Mouse (Mus musculus) embryo, embryonic 11 days (tissue): Measurements from ENCODE around the gene Gins3.
"Not testable (repeated sequence)": the region's sequence is repeated elsewhere in the genome, so short reads cannot be mapped to it uniquely, and the experiment has no call there.

Experiments
- DNase-seq: peaks from one replicate; pipeline ENCODE4 v3.0.0-alpha.2; 2015

Gene Gins3

DNA sequence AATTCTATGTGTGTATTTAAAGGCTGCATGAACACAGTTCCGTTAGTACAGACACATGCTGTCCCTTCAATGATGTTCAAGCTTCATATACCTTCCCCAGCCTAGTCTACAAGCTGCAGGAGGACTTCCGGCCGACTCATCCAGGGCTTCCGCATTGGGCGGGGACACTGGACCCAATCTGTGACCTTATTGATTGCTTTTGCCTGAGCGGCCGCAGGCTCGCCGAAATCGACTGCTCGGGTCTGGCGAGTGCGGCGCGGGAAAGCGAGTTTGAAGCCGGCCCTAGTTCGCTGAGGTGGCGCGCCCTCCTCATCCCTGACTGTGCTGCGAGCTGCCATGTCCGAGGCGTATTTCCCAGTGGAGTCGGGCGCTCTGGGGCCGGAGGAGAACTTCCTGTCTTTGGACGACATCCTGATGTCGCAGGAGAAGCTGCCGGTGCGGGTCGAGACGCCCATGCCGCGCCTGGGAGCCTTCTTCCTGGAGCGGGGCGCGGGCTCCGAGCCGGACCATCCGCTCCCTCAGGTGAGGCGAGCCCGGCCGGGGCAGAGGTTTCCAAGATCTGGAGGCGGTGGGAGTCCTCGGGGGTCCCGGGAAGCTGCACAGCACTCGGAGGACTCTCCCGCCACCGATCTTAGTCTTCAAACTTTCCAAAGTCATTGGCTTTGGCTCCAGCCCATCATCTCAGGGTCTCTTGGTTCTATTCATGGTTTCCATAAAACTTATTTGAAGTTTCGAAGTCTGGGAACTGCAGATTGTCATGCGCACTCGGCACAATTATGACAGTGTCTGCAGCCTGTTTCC lies at the start of gene Gins3:
Gene Gins3, plus strand, starts transcription at position 192 of the 801 bp plus-strand sequence.
- DNase-seq: peak; percentile 97

DNA sequence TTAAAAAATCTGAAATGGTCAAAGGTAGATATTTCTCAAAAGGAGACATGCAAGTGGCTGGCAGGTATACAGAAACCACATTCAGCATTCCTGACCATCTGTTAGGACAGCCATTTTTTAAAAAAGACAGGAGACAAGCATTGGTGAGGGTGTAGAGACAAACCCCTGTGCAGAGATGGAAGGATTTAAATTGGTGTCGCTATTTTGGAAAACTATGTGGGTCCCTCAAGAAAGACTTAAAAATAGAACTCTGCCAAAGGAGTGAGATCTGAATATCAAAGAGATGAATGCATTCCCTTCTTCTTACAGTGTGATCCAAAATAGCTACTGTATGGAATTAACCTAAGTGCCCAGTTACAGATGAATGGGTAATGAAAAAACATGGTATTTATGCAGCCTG lies 45.9 kb upstream of the Gins3 start:
- no peak for DNase-seq

DNA sequence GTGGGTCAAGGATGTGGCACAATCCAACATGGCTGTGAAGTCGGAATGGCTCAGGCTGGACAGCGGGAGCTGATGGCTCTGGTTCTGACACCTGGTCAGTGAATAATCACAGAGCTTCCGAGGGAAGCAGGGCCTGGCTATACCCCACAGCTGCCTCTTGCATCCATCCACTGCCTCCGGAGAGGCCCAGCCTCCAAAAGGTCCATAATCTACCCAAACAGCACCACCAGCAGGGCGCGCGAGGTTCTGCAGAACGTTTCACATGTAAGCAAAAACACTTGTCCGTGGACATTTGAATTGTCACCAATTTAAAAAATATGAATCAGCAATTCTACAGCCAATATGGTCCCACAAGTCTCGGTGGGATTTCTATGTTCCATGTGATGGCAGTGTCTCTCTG lies 44.0 kb upstream of the Gins3 start:
- DNase-seq: no peak

DNA sequence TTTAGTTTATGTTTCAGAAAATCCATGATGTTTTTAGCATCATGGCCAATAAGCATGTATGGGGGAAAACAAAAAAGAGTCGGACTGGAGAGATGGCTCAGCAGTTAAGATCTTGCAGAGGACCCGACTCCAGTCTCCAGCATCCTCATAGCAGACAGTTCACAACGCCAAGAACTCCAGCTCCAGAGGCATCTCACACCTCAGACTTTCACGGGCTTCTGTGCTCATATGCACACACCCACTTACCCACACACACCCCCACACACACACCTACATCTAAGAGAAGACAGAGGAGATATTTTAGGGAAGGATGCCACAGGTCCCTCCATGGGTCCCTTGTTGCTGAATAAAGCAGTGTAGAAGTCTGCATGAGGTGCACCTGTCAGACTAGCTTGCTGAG lies 42.7 kb upstream of the Gins3 start:
- DNase-seq: no peak

DNA sequence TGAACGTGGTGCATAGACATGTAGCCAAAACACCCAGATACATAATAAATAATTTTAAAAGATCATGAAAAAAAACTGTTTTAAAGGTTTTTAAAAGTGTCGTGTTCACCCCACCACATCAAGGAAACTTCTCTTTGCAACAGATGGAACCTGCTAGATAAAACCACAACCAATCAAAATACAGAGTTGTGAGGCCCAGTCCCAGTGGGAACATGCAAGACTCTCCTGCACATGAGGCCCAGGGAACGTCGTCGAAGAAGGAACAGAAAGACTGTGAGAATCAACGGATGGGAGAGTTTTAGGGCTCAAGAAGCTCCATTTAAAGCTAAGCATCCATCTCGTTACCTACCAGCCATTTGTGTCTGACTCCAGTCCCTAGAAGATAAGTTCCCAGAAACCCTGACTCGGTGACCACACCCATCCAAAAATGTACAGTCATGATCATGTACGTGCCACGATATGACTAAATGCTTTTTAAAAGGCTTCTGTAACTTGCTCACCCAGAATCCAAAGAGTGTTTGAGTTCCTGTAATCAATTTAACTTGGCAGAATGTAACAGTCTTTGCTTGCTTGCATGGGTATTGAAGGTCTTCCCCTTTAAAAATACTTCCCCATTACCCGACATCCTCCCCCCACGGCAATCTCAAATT lies 41.0 kb upstream of the Gins3 start:
- DNase-seq: no peak

DNA sequence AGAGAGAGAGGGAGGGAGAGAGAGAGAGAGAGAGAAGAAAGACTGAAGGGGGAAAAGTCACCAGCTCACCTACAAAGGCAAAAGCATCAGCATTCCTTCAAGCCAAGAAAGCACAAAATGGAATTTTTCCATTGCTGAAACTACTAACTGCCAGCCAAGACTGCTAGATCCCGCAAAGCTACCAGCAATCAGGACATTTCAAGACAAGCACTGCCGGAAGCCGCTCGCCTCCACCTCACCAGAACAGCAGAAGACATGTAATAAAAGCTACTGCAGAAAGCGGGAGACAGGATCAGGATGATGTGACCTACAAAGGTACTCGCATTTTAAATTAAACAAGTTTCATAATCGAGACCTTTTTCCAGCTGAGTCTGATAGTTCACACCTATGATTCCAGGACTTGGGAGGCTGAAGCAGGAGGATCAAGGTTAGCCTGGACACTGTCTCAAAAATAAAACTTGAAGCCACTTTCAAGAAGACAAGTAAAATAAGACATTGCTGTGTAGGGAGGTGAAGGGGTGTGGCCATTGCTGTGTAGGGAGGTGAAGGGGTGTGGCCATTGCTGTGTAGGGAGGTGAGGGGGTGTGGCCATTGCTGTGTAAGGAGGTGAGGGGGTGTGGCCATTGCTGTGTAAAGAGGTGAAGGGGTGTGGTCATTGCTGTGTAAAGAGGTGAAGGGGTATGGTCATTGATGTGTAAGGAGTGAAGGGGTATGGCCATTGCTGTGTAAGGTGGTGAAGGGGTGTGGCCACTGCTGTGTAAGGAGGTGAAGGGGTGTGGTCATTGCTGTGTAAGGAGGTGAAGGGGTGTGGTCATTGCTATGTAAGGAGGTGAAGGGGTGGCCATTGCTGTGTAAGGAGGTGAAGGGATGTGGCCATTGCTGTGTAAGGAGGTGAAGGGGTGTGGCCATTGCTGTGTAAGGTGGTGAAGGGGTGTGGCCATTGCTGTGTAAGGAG lies 39.5 kb upstream of the Gins3 start:
- DNase-seq: no peak

DNA sequence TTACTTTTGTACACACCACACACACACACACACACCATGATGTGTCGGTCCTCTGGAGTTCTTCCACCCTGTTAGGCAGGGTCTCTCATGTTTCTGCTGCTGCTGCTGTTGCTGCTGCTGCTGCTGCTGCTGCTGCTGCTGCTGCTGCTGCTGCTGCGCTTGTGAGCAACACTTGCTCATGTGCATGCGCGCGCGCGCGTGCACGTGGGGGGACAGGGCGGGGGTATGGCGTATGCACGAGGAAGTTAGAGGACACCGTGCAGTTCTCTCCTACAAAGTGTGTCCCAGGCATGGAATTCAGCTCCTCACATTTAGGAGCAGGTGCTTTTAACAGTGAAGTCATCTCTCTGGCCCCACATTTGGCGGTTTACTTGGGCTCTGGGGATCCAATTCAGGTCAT lies 38.1 kb upstream of the Gins3 start:
- no peak for DNase-seq

DNA sequence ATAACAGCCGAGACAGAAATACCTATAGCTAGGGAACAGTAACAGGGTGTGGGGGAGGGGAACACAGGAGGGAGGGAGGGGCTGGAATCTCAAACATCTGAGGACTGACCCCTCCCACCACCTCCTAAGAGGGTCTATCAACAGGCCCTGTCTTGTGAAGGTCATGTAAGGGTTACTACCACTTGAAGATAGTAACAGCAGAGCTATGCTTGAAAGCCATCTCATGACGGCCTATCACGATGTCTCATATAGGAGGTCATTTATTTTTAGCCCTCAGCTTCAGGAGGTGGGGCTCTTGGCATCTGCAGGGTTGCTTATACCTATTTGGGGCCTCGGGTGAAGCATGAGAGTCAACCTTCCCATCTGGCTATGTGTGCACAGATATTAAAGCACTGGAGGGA lies 36.4 kb upstream of the Gins3 start:
- DNase-seq: peak; percentile 24

DNA sequence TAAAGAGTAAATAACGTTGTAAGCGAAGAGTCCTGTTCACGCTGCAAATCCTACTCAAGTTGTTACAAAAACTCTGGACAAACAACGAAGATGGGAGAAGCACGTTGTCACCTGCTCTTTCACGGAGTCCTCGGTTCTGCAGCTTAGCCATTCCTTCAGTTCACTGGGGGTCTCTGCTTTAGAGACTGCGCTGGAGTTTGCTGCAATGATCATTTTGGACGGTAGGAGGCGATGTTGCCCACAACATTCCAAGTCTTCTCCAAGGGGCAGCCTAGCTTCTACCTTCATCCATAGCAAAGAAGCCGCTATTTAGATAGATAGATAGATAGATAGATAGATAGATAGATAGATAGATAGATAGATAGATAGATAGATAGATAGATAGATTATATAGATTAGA lies 33.4 kb upstream of the Gins3 start:
- peak; percentile 75 for DNase-seq

DNA sequence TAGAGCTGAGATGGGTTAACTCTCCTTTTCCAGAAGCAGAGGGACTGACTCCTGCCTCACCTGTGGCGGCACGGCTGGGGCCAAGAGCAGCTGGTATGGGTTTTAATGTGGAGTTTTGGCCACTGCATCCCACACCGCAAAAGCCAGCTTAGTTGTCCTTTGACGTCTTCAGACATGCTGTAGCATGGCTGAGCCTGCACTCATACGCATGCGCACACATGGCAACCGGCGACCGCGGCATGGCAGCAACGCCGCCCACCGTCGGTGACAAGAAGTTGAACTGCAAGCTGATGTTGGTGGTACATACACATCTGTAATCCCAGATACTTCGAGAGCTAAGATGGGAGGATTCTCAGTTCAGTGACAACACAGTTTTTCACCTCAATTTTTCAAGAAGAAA lies 31.9 kb upstream of the Gins3 start:
- DNase-seq: no peak

DNA sequence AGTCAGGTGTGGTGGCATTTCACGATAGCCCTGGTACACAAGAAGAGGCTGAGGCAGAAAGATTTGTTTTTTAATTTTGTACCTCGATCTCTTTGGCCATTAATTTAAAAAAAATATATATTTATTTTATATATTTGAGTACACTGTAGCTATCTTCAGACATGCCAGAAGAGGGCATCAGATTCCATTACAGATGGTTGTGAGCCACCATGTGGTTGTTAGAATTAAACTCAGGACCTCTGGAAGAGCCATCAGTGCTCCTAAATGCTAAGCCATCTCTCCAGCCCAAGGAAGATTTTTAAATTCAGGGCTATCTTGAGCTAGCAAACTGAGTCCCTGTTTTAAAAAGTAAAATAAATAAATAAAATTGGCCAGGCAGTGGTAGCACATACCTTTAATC lies 31.1 kb upstream of the Gins3 start:
- no peak for DNase-seq

DNA sequence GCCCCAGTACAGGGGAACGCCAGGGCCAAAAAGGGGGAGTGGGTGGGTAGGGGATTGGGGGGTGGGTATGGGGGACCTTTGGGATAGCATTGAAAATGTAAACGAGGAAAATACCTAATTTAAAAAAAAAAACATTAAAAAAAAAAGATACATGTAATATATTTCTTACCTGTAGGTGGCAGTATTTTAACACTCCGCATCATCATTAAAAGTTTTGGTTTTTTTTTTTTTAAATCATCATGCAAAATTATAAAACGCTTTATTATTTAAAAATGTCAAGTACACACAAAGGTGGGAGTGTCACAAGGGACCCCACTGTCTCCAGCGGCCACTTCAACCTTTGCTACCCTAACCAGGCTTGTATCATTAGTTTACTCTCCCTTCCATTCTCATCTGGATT lies 26.7 kb upstream of the Gins3 start:
- not testable (repeated sequence) for DNase-seq

DNA sequence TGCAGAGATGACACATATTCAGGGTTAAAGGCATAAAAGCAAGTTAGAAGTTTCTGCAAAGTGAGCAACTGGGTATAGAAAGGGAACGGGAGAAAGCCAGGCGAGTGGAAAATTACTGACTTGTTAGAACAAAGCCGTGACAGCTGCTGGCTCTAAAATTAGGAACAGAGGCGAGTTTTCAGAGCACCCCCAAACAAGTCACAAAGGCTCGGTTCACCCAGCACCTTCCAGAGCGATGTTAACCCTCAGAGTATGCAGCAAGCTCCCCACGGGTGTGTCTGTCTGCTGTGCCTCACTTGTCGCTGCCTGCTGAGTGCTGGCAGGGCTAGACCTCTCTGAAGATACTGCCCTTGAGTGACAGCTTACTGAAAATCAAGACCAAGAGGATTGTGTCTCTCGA lies 26.0 kb upstream of the Gins3 start:
- DNase-seq: no peak

DNA sequence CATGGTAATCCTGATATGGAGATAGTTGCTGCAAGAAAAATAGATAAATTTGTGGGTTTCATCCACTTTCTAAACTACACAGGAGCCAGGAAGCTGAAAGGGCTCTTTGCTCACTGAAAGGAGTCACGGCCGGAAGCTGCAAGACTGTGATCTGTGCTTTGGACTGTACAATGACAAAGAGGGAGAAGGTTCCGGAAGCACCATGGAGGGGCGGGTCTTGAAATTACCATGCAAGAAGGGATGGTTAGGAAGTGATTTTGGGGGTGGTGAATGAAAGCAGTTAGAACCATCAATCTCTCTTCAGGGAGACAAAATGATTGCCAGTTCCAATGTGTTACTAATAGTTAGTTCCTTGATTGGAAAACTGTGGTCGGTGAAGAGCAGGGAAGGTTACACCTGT lies 23.8 kb upstream of the Gins3 start:
- DNase-seq: no peak

DNA sequence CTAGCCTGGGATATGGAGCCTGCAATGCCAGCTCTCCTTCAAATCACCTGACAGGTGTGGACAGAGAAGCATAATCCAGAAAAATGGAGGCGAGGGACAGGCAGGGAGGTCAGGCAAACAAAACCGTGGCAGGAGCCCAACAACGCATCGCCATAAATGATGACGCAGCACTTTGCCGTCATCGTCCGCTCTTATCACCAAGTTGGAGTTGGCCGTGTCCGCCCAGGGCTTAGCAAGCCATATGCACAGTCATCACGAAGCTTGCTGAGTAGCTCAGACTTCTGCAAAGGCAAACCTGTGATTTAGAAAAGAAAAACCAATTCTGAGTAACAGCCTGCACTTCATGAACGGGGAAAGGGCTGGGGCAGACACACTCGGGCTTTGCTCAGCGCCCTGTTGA lies 22.5 kb upstream of the Gins3 start:
- DNase-seq: no peak

DNA sequence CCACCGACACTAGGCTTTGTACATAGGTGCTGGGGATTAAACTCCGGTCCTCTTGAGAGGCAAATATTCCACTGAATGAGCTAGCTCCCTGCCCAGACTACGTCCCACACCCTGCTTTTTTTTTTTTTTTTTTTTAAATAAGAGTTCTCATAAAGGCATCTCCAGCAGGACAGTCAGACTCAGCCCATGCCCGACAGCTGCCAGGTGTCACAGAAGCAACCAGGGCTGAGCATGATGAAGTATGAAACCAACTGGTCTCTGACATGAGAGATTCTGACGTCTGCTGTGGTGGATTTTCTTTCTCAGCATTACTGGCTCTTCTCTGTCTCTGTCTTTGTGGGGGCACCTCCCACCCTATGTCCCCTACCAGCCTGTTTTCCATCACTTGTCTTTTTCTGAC lies 21.5 kb upstream of the Gins3 start:
- DNase-seq: no peak

DNA sequence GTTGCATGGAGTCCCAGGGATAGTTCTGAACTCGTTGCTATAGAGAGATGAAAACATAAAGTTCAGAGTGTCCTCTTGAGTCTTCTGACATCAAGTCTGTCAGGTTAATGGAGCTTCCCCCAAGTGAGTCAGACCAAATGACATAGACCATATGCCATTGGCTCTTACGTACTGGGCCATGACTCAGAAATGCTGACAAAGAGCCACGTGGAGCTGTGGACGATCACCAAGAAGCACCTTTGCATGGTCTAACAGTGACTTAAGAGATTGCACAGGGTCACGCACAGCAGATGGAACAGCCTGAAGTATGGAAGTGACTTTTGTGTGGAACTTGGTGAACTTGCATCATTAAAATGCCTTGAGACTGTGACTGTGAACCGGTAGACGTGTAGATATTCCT lies 16.9 kb upstream of the Gins3 start:
- DNase-seq: no peak

DNA sequence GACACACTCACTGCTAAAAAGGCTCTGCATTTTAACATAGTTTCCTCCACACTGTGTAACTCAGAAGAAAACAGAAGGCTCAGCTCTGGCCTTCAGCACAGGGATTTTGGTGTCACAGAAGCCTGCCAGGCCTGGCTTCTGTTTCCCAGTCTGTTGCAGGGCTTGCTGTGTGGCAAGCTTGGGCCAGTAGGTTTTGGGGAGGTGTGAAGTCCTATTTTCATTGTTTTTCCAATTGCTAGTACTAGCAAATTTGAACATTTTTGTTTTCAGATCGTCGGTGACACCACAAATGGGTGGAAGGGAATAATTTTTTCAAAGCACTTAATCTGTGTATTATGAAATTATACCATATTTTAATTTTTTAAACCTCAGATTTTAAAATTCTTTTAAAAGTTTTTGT lies 13.2 kb upstream of the Gins3 start:
- DNase-seq: no peak

DNA sequence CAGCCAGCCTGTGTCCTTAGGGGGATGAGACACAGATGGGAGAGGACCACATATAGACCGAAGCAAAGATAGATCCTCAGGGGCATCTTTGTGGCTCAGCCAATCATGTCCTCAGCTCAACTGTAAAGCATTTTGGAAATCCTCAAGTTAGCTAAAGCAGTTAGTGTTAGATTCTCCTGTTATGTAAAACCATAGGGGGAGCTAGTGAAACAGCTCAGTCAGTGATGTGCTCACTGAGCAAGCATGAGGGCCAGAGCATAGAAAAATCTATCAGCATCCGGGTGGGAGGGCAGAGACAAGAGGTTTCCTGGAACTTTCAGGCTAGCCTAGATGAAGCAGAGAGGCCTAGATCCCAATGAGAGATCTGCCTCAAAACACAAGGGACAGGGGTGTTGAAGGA lies 8.4 kb upstream of the Gins3 start:
- no peak for DNase-seq

DNA sequence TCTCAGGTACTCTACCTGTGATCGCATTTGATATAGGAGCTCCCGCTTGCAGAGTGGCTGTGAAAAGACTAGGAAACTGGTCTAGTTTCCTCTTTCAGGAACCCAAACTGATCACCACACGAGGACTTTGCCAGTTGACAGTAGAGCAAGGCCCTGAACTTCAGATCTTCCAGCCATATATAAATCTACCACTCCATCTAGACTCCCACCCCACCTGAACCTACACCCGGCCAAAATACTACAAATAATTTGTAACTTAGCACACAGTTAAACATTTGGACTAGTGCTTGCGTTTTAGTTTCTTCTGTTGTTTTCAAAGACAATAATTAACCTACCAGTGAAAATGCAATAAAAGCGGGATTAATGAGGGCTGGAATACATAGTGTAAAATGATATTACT lies 413 bp upstream of the Gins3 start:
- DNase-seq: no peak

DNA sequence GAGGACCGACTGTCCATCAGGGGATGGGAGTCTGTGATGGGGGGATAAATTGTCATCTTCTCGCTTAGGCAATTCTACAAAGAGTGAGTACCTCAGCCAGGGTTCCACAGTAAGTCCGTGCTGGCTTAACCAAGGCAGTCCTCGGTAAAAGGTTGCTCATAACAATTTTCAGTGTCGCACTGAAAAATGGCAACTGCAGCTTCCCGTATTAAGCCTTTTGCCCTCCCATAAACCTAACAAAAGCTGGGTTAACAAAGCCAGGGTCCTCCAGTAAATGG lies 749 bp downstream of the Gins3 start:
- no peak for DNase-seq

DNA sequence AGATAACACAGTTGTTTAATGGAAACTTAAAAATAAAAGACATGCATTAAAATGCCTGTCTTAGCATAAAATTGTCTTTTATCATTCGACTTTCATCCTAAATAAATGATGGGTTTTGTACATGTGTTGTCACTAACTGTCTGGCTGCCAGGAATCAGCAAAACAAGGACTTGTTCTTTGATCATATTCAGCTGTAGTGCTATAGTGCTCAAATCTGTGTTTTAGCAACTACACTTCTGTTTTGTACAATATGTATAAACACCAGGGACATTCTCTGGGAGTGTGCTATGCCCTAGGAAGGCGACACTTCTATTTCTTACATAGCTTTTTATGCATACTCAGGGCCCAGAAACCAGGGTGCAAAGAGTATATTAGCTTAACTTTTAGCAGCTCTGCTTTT lies 11.7 kb downstream of the Gins3 start:
- DNase-seq: no peak

DNA sequence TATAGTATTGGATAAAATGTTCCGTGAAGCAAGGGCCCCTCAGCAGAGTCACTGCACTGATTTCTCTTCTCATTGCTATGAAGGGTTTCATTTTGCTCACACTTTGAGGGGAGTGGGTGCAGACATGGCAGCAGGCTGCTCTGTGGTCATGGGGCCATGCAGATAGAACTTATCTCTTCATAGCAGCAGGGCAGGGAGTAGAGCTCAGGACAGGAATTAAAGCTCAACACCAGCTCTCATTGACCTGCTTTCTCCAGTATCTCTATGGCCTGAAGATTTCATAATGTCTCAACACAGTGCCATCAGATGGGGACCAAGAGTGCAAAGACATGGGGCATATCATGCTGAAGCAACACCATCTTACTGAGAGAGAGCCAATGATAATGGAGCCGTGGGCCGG lies 15.0 kb downstream of the Gins3 start:
- DNase-seq: no peak

DNA sequence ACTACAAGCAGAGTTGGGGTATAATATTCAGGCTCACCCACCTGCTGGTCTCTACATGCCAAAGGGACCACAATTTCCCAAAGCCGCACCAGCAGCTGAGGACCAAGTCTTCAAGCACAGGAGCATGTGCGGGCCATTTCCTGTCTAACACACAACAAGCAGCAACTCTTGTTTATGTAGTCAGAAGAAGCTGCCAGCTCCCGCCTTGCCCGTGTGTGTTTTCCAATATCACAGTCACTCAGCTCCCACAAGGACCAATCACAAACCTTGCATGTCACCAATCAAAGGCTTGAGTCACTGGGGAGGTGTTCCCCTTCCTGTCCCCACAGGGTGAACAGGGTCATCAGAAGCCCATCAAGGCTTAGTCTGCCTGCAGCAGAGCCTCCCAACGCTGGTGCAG lies 20.1 kb downstream of the Gins3 start:
- no peak for DNase-seq
